Mouse (Mus musculus) intestine, postnatal 0 days (tissue): ENCODE data around the gene Dnajb2. TPM values are rescaled to one million over a fixed set of nuclear protein-coding genes. Genes with fewer than 3 reads are reported as not detected.
A peak's percentile ranks its signal among the peaks of the same experiment; 100 is the strongest.

ENCODE experiments used
- ATAC-seq: fragments of 200-750 bp; cut with Nextera tagmentation; 2 replicates; pipeline ENCODE4 v1.8.0; 2017; ENCODE audit warnings: mild to moderate bottlenecking, moderate TSS enrichment, moderate library complexity
- H3K27ac ChIP-seq: fragments of 300-500 bp; sonication (generic); 2 replicates; pipeline ENCODE4 v1.5.1; 2014; ENCODE audit warnings: mild to moderate bottlenecking, low read depth, low read length, moderate library complexity
- H3K27me3 ChIP-seq: fragments of 300-500 bp; sonication (generic); replicated peaks from 2 replicates; pipeline ENCODE4 v1.6.1; 2014; ENCODE audit warnings: low read length, mixed read lengths; ENCODE audit not compliant: control insufficient read depth, insufficient read depth
- H3K36me3 ChIP-seq: fragments of 300-500 bp; sonication (generic); 2 replicates; pipeline ENCODE4 v1.6.1; 2014; ENCODE audit warnings: mild to moderate bottlenecking, moderate library complexity; ENCODE audit not compliant: control insufficient read depth, insufficient read depth
- H3K4me1 ChIP-seq: fragments of 300-500 bp; sonication (generic); replicated peaks from 2 replicates; pipeline ENCODE4 v1.6.1; 2014; ENCODE audit warnings: antibody characterized with exemption, low read length, mixed read lengths; ENCODE audit not compliant: control insufficient read depth, insufficient read depth
- H3K4me2 ChIP-seq: fragments of 300-500 bp; sonication (generic); replicated peaks from 2 replicates; pipeline ENCODE4 v1.6.1; 2014; ENCODE audit warnings: low read depth, mild to moderate bottlenecking, moderate library complexity
- H3K4me3 ChIP-seq: fragments of 300-500 bp; sonication (generic); 2 replicates; pipeline ENCODE4 v1.5.1; 2014; ENCODE audit warnings: low read depth, low read length
- H3K9ac ChIP-seq: fragments of 300-500 bp; sonication (generic); 2 replicates; pipeline ENCODE4 v1.6.1; 2014; ENCODE audit warnings: mild to moderate bottlenecking, low read depth, low read length
- H3K9me3 ChIP-seq: fragments of 300-500 bp; sonication (generic); 2 replicates; pipeline ENCODE4 v1.6.1; 2016; ENCODE audit warnings: mixed run types; ENCODE audit not compliant: control insufficient read depth
- CTCF ChIP-seq: sonication (generic); IDR thresholded peaks from 2 replicates; pipeline ENCODE4 v1.5.1; 2016; ENCODE audit warnings: low read depth, mild to moderate bottlenecking, control low read depth, antibody characterized with exemption, moderate library complexity
- WGBS: fragments of 180-500 bp; shearing (Covaris S2); extraction: QIAGEN DNeasy Blood & Tissue Kit; methylation state at CpG from one replicate; pipeline ENCODE4 v1.1.7; 2014; 5-methylcytosine and 5-hydroxymethylcytosine counted together
- polyA plus RNA-seq: library from polyadenylated mRNA; unstranded; fragments of >200 nt; fragmentation: Nextera tagmentation; extraction: Ambion mirVana; gene quantifications from 2 replicates; pipeline ENCODE4 v1.2.1, GENCODE M21; 2015

The Dnajb2 gene
- polyA plus RNA-seq, 1 experiment from 2014 or later: 11.4 TPM

GRCm38 (mm10) chr1:75211141-75211708 is 25.0 kb upstream of the Dnajb2 start:
- no peak for TF ChIP-seq CTCF
- H3K4me2 ChIP-seq: peak overlapping the region; percentile 83
- peak overlapping the region; percentile 66 for H3K27ac ChIP-seq
- H3K36me3 ChIP-seq: peaks cover 20% of the 10 kb centered on the region
- peak overlapping the region; percentile 90 for H3K9ac ChIP-seq
- H3K27me3 ChIP-seq: no peaks in the 10 kb centered on the region
- H3K4me3 ChIP-seq: peak overlapping the region; percentile 85
- ATAC-seq: no peak
- no peaks in the 10 kb centered on the region for H3K9me3 ChIP-seq
- H3K4me1 ChIP-seq: peaks cover 14% of the 10 kb centered on the region
- 10% methylated on average over 17 of the region's 17 CpGs for WGBS

- Histone ChIP-seq H3K27me3 (no peaks in the 10 kb centered on the region), H3K9ac (no peak overlapping the region), H3K27ac (no peak overlapping the region), H3K36me3 (peaks cover 20% of the 10 kb centered on the region), H3K4me1 (peaks cover 14% of the 10 kb centered on the region), H3K9me3 (no peaks in the 10 kb centered on the region), H3K4me3 (no peak overlapping the region), H3K4me2 (no peak overlapping the region; the same call in 1 of the 2 replicates)
- no peak for ATAC-seq
- 64% methylated on average over 4 of the region's 4 CpGs for WGBS
- no peak for TF ChIP-seq CTCF
Measured at GRCm38 (mm10) chr1:75212542-75212941, 23.7 kb upstream of the Dnajb2 start.

DNA sequence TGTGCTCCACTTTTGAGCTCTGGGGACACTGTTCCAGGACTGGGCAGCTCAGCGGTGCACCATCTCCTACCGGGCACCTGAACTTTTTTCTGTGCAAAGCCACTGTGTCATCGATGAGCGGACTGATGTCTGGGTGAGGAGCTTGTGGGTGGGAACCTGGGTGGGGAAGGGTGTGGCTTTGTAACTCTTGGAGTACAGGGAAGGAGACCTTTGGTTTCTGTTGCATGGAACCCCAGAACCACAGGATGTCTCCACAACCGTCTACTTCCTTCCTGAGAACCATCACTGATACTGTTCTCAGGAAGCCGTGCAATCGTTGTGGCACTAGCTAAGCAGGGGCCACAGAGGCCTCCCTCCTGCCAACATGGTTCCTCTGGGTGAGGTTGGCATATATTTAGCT is 23.1 kb upstream of the Dnajb2 start:
- ATAC-seq: no peak
- no peaks in the 10 kb centered on the region for H3K27me3 ChIP-seq
- no peak overlapping the region for H3K4me3 ChIP-seq
- no peak overlapping the region for H3K9ac ChIP-seq
- peak overlapping the region; percentile 9; the same call in 1 of the 2 replicates for H3K4me2 ChIP-seq
- 51% methylated on average over 7 of the region's 7 CpGs for WGBS
- no peak for TF ChIP-seq CTCF
- H3K36me3 ChIP-seq: peaks cover 20% of the 10 kb centered on the region
- peaks cover 14% of the 10 kb centered on the region for H3K4me1 ChIP-seq
- H3K9me3 ChIP-seq: no peaks in the 10 kb centered on the region
- H3K27ac ChIP-seq: peak overlapping the region; percentile 89; the same call in 1 of the 2 replicates

GRCm38 (mm10) chr1:75214442-75214841 is 21.8 kb upstream of the Dnajb2 start:
- TF ChIP-seq CTCF: no peak
- 42% methylated on average over 2 of the region's 2 CpGs for WGBS
- H3K4me2 ChIP-seq: peak overlapping the region; percentile 38; the same call in 1 of the 2 replicates

DNA sequence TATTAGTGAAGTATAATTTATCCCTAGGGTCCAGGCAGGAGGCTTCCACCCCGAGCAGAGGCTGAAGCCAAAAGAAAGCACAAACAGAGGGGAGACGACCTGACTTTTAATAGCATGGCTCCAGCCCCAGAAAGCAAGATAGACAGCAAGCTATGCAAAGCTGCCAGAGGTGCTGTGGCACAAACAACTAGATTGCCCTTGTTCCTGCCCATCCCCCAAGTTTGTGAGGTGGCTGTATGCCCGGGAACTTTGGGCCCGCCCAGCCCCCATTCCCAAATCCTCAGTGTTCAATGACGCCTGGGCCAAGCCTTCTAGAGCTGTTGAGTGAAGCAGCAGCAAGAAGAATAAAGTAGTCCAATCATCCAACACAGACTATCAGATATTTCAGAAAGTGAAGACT is 21.3 kb upstream of the Dnajb2 start:
- Histone ChIP-seq H3K27me3 (no peaks in the 10 kb centered on the region), H3K9me3 (no peaks in the 10 kb centered on the region), H3K36me3 (peaks cover 20% of the 10 kb centered on the region), H3K4me2 (peak overlapping the region; percentile 24; the same call in 1 of the 2 replicates), H3K27ac (peak overlapping the region; percentile 89), H3K9ac (no peak overlapping the region), H3K4me3 (no peak overlapping the region), H3K4me1 (peaks cover 14% of the 10 kb centered on the region)
- no peak for ATAC-seq
- WGBS: 41% methylated on average over 5 of the region's 5 CpGs
- no peak for TF ChIP-seq CTCF

More at GRCm38 (mm10) chr1:75214442-75214841, 21.8 kb upstream of the Dnajb2 start:
- Histone ChIP-seq H3K4me3 (no peak overlapping the region), H3K9ac (no peak overlapping the region), H3K36me3 (peaks cover 20% of the 10 kb centered on the region), H3K27me3 (no peaks in the 10 kb centered on the region), H3K27ac (peak overlapping the region; percentile 89), H3K4me1 (peaks cover 14% of the 10 kb centered on the region), H3K9me3 (no peaks in the 10 kb centered on the region)
- peak; percentile 73 for ATAC-seq

- no peak for TF ChIP-seq CTCF
- Histone ChIP-seq H3K4me2 (no peak overlapping the region), H3K4me3 (no peak overlapping the region), H3K36me3 (peaks cover 20% of the 10 kb centered on the region), H3K4me1 (peaks cover 14% of the 10 kb centered on the region), H3K9ac (no peak overlapping the region), H3K9me3 (no peaks in the 10 kb centered on the region), H3K27me3 (peaks cover 8% of the 10 kb centered on the region; the same call in 1 of the 2 replicates), H3K27ac (no peak overlapping the region)
- ATAC-seq: no peak
- WGBS: 93% methylated on average over 9 of the region's 9 CpGs
Measured at GRCm38 (mm10) chr1:75215785-75216184, 20.4 kb upstream of the Dnajb2 start.
